Mouse (Mus musculus) MEL (cell line): ENCODE measurements around the gene Ppif.

Source experiments
- CHD1 ChIP-seq: IDR thresholded peaks from 2 replicates; pipeline ENCODE4 v1.6.1; 2012; ENCODE audit warnings: low read depth, mild to moderate bottlenecking, inconsistent platforms, low read length, improper control_type of control experiment
- CTCF ChIP-seq, 3 experiments: IDR thresholded peaks in 2 of 3; conservative IDR thresholded peaks in 1 of 3; 2 replicates each; pipeline ENCODE4 v1.5.1; 2011 to 2012; ENCODE audit warnings: low read length in 3 of 3, low read depth in 2 of 3, mild to moderate bottlenecking in 2 of 3, improper control_type of control experiment in 1 of 3, inconsistent platforms in 1 of 3, mixed read lengths in 1 of 3, moderate library complexity in 1 of 3; ENCODE audit not compliant: control insufficient read depth in 1 of 3, insufficient read depth in 1 of 3, poor library complexity in 1 of 3, severe bottlenecking in 1 of 3
- EP300 ChIP-seq, 2 experiments: IDR thresholded peaks; 2 replicates each; pipeline ENCODE4 v1.6.1; 2011; ENCODE audit warnings: improper control_type of control experiment in 2 of 2, low read length in 2 of 2, low read depth in 1 of 2, mild to moderate bottlenecking in 1 of 2
- GABPA ChIP-seq: IDR thresholded peaks from 2 replicates; pipeline ENCODE4 v1.6.1; 2012; ENCODE audit warnings: low read depth, mild to moderate bottlenecking, inconsistent platforms, low read length, improper control_type of control experiment, moderate library complexity
- NELFE ChIP-seq: IDR thresholded peaks from 2 replicates; pipeline ENCODE4 v1.6.1; 2011; ENCODE audit warnings: low read depth, low read length, improper control_type of control experiment
- NRF1 ChIP-seq: IDR thresholded peaks from 2 replicates; pipeline ENCODE4 v1.6.1; 2014; ENCODE audit warnings: low read depth, mild to moderate bottlenecking, inconsistent platforms, low read length, improper control_type of control experiment, moderate library complexity; ENCODE audit not compliant: poor library complexity, insufficient read depth, severe bottlenecking
- TAL1 ChIP-seq: IDR thresholded peaks from 2 replicates; pipeline ENCODE4 v1.6.1; 2012; ENCODE audit warnings: mild to moderate bottlenecking, inconsistent platforms, low read length, moderate library complexity, mixed read lengths
- ZKSCAN1 ChIP-seq: IDR thresholded peaks from 2 replicates; pipeline ENCODE4 v1.6.1; 2012; ENCODE audit warnings: low read depth, mild to moderate bottlenecking, inconsistent platforms, low read length, improper control_type of control experiment, moderate library complexity
- ZNF384 ChIP-seq: IDR thresholded peaks from 2 replicates; pipeline ENCODE4 v1.6.1; 2012; ENCODE audit warnings: low read depth, mild to moderate bottlenecking, inconsistent platforms, low read length, improper control_type of control experiment

DNA sequence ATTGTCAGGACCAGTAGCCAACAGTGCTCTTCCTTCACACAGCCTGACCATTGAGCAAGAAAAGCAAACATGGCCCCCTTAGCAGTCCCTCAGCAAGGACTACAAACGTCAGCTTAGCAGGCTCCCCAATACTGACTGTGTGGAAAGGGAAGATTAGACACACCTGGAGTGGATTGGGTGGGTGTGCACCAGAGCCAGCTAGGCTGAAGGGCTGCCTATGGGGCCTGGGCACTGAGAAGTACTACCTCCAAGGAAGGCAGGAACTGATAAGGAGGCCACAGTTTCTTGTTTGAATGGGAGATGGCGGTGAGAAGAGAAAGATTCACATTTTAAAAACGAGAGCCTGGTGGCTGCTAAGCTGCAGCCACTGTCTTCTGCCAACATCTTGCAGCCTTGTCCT lies 26.4 kb upstream of the Ppif start:
- no peak for TF ChIP-seq NELFE
- no peak for TF ChIP-seq ZKSCAN1
- no peak for TF ChIP-seq CTCF (IDR thresholded peaks at IDR 0.05 in 2 of 3, conservative IDR thresholded peaks at IDR 0.05 in 1 of 3; ENCODE audit: control insufficient read depth in 1 of 3, insufficient read depth in 1 of 3, low read depth in 2 of 3, low read length in 3 of 3, poor library complexity in 1 of 3, severe bottlenecking in 1 of 3)
- TF ChIP-seq EP300 (IDR thresholded peaks at IDR 0.05; ENCODE audit: low read depth in 1 of 2, low read length in 2 of 2), result 0 out of 4 replicates have a peak, but pooled peaks of 1 of the 2 experiments have one; percentile 16
- TF ChIP-seq GABPA, result no peak
- TF ChIP-seq CHD1, result no peak
- TF ChIP-seq NRF1, result no peak
- 0 out of 2 replicates have a peak, but pooled peaks have one; percentile 5 for TF ChIP-seq TAL1
- no peak for TF ChIP-seq ZNF384
